Mouse (Mus musculus) activated CD4-positive, CD25-positive, alpha-beta regulatory T cell, adult 4 months (primary cell): ENCODE results near the gene Arvcf. TPM values are rescaled to one million over a fixed set of nuclear protein-coding genes. Genes with fewer than 3 reads are reported as not detected.

ENCODE experiments used
- ATAC-seq: one replicate; pipeline ENCODE4 v1.8.0; 2017
- polyA plus RNA-seq, 2 experiments: library from polyadenylated mRNA; unstranded; fragments of 100-300 nt; shearing (Covaris generic); gene quantifications; one replicate each; pipeline ENCODE4 v1.2.1; 2017

Gene Arvcf
- polyA plus RNA-seq, 2 experiments from 2014 or later = 0.51 to 0.93 TPM

DNA sequence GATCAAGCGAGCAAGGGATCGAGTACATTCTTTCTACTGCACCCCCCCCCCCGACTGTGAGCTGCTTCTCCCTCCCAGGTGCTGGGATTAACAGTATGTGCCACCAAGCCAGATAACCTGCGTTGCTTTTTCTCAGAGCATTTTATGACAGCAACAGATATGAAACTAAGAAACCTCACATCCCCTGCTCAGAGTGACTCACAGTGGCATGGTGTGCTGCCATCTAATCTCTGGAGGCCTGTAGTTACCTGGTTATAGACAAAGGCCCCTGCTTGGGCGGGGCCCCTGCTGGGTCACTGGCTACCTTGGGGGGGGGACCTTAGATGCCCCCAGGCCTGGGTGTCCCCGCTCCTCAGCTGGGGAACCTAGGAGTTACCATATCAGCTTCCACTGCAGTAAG, 10.0 kb downstream of the Arvcf start:
- ATAC-seq = no peak

DNA sequence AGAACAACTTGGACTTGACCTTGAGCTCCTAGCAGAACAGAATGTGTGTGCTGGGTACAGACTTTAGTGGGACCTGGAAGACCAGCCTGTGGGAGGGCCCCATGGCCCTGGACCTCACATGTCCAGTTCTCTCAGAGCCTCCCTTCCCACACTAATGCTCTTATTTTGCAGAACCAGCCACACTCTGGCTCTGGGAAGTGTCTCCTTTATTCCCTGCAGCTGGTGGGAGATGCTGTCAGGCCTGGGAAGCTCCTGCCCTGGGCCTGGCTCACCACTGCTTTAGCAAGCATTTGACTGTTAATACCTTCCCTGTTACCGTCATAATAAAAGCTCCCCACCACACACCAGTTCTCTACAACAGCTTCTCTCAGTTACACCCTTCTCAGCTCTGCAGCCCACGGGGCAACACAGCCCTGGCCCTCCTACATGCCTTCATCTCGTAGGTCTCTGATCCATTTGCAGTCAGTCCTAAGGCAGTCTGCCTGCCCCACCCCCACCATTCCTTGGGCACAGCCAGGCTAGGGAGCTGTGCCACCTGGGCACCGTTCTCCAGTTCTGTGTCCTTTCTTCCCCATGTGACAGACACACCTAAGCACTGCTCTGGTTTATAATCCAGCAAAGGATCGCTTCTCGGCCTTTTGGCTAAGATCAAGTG, 12.3 kb downstream of the Arvcf start:
- ATAC-seq = no peak

DNA sequence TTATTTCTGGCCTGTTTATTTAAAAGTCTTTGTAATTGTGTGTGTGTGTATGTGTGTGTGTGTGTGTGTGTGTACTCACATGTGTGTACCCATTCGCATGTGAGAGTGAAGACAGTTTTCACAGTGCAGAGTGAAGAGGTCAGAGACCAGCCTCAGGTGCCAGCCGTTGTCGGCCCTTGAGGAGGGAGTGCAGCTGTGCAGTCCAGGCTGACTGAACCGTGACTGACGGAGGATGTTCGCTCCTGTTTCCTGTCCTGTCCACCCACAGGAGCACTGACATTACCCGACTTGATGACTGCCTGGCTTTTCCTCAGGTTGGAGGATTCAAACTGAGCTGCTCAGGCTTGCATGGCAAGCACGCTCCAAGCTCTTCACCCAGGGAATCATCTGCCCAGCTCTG, 15.0 kb downstream of the Arvcf start:
- ATAC-seq = no peak

DNA sequence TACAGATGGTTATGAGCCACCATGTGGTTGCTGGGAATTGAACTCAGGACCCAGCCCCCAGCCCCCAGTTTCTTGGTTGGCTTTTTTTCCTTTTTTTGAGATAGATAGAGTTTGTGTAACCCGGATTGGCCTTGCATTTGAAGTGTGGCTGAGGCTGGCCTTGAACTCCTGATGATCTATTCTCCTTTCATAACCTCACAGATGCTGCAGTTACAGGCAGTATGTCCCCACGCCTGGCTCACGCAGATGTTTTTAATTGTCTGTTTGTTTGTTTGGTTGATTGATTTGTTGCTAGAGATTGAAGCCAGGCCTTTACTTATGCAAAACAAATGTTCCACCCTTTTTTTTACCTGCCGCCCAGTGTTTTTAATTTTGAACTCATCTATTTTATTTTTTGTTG, 18.9 kb downstream of the Arvcf start:
- ATAC-seq = no peak

DNA sequence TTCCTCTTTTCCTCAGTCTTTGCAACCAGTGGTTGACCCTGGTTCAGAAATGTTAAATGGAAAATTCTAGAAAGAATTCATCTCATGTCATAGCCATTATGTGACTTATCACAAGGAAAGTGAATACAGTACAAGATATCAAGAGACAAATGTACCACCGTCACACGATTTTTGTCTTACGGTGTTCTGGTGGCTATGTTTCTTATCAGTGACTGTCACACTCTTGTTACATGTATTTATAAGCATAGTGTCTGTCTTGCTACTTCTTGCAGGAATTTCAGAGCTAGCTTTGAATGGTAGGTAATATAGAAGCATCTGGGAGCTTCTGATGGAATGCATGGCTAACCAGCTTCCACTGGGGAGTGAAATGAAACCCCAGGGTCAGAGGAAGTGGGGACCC, 22.2 kb downstream of the Arvcf start:
- no peak for ATAC-seq

DNA sequence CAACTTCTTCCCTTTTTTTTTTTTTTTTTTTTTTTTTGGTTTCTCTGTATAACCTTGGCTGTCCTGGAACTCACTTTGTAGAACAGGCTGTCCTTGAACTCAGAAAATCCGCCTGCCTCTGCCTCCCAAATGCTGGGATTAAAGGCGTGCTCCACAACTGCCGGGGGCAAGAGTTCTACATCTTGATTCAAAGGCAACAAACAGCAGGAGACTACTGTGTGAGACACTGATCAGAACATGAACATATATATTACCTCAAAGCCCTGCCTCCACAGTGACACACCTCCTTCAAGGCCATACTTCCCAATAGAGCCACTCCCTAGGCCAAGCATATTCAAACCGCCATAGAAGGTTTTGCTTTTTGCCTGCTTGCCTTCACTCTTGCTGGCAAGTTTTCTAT, 25.6 kb downstream of the Arvcf start:
- ATAC-seq = no peak

DNA sequence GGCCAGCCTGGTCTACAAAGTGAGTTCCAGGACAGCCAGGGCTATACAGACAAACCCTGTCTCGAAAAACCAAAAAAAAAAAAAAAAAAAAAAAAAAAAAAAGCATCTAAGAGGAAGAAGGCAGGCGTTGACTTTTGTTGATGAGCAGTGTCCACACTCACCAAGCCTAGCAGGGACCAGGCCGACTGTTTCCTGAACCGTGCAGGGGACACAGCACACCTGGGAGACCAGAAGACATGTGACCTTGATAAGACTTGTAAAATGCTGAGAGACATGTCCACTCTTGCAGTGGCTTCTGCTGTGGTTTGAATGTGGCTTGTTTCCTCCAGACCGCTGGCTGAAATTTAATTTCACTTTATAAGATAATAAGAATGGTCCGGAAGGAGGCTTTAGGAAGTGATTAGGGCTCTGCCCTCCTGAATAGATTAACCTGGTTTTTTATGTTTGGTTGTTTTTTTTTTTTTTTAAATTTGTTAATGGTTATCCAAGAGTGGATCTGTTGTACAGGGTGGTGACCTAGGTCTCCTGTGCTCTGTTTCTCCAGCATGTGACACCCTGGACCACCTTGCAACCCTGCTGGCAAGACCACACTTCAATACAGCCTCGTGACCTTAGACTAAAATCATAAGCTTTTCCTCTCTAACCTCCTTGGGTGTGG, 28.4 kb downstream of the Arvcf start:
- no peak for ATAC-seq

DNA sequence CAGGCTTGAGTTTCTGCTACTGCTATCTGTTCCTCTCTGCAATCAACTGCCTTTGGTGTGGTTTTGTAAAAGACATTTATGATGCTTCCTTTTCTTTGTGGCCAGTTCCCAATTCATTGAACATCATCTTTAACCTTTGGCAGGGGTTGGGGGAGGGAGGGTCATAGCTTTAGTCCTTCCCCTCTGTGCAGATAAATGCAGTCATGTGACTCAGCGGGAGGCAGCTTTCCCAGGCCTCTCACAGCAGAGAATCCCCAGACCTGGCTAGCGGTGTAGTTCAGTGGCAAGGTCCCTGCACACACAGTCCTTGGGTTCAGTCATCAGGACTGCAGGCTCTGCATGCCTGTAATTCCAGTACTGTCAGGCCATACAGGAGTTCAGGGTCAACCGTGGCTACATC, 29.2 kb downstream of the Arvcf start:
- no peak for ATAC-seq

DNA sequence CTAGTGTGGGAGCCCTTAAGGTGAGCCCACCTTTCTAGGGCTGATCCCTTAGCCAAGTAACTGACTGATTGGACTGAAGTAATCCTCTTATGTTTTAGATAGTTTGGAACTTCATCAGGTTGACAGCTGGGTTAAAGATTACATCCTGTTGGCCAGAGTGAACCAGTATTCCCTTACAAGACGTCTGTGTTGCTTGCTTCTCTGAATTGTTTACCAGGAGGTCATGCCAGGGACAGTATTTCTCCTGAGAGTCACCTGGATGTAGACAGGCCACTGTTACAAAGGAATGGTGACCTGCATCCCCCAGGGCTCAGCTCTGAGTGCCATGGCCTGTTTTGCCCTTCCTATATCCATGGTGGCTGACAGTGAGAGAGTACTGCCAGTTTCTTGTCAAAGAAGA, 30.5 kb downstream of the Arvcf start:
- no peak for ATAC-seq

DNA sequence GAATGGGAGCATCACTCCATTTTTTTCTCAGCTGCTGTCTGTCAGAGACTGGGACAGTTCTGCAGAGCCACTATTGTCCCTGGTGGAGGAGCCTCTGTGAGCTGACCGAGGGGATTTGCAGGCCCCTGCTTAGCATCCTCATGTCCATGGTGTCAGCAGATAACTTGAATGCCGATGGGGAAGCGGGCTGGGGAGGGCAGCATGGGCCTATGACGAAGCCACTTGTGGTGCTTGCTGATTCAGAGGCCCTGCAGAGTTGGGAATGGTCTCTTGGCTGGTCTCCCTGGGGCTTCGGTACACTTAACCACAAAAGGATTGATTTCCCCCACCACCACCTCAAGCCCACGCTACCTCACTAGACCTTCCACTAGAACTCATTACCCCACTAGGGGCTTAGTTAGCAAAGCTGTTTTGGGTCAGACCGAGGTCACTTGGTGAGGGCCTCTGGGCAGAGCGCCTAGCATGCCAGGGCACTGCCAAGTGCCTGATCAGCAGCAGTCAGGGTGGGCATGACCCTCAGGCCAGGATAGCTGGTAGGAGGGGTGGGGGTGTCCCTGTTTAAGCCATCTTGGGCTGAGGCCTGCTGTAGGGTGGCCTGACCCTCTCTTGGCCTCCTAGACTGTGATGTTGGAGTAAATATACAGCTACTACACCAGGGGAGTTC, 31.5 kb downstream of the Arvcf start:
- no peak for ATAC-seq

DNA sequence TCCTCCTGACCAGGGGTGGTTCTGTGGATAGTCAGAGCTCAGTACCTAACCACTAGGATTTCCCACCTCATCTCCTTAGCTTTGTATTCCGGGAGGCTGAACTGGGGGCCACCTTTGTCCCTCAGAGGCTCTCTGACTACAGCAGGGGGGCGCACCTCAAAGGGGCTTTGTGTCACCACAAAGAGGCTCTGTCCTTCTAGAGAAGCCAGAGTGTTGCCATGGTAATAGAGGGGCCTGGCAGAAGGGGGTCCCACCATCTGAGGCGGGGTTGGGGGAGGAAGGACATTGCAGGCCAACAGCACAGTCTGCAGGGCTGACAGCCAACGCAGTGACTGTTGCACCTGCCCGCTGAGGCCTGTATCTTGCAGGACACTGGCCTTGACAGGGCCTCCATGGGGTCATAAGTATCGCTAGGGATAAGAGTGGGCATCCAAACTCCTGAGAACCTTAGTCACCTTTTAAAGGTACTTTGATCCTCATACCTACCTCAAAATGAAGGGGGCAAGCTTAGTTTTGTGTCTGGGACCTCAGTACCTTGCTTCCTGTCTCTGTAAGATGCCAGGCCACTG, 32.6 kb downstream of the Arvcf start:
- ATAC-seq = no peak

DNA sequence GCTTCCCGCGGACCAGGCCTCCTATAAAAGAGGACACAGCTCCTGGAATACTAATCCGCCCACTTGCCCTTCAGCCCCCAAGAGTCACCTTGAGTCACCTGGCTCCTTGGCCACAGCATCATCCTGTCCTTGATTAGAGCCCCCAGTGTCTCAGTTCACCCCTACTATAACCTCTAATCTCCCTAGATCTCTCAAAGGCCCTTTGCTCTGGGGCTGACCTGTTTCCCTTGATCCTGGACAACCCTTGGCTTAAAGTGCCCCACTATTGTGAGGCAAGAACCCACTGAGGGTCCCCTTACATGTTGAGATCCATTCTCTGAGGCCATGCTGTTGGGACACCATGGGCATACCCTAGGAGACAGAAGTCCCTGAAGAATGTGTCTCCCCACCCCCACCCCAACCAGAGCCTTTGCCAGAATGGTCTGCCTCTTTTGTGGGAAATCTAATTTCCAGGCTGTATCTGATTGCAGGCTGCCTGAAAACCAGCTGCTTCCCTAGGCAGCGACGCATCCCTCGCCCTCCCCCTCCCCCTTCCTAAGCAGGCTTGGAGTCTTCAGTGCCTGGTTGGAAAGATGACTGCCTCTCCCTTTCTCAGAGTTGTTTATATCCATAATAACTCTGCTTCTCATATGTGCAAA, 33.8 kb downstream of the Arvcf start:
- no peak for ATAC-seq

DNA sequence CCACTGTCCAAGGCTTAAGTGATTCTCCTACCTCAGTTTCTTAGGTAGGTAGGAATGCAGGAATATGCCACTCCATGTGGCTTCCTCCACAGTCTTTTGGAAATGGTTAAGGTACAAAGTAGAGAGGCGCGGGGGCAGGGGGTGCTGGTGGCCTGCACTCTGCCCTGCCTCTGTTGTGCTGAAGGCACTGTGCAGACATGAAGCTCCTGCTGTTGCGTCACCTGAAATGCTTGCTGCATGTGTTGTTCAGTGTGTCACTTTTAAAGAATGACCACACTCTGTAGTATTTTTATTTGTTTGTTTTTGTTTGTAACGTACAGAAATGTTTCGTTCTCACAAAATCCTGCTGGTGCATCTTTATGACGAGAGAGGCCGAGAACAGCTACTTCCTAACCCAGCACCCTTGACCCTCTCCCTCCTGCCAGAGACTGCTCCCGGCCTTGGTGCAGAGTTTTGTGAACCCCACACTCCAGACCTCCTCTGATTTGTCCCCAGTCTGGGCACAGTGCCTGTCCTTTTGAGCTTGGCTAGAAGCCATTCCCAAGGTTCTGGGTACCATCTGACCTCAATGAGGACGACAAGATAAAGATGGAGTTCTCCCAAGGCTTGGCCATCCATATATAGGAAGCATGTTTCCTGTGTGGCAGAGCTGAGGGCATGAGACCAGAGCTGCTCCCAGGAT, 35.2 kb downstream of the Arvcf start:
- ATAC-seq = no peak

DNA sequence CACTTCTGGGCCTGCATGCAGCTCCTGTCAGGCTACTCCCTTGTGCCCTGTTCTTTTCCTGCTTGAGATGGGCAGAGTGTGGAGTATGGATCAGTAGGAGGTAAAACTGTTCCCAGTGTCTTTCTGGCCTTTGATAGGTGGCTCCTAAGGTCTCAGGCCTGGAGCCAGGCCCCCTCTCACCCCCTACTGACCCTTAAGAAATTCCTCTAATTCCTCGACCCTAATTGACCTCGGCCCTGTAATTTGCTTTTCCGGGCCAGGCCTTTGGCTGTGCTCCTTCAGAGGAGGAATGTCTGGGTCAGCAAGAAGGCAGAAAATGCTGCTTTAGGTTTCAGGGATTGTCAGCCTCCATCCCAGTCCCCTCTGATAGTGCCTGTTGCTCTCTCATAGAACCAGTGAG, 35.8 kb downstream of the Arvcf start:
- no peak for ATAC-seq

DNA sequence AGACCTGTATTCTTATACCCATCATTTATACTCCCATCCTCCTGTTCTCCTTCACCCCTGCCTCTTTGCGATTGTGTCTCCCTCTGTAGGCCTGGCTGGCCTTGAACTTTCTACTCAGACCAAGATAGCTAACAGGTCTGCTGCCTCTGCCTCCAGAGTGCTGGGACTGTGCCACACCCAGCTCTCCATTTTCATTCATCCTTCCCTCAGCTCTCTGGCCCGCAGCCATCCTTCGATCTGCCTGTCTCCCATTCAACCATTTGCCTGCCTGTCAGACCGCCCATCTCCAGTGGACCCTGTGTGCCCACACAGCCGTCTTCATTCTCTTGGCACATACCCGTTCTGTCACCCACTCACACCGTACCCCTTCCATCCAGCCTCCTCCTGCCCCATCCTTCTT, 36.2 kb downstream of the Arvcf start:
- ATAC-seq = no peak

DNA sequence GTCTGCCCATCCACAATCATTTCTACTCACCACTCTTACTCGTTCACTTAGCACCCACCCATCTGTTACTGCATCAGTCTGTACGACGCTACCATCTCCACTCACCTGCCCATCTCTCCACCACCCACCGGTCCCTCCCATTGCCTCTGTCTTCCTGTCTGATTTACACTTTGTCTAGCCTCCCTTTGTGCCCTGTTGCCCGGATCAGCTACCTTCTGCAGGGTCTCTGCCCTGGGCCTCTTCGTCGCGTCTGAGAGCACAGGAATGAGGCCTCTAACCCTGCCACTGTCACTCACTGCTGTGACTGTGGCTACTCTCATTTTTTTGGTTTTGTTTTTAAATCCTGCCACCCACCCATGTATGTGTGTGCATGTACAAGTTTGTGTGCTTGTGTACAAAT, 36.7 kb downstream of the Arvcf start:
- ATAC-seq = no peak

DNA sequence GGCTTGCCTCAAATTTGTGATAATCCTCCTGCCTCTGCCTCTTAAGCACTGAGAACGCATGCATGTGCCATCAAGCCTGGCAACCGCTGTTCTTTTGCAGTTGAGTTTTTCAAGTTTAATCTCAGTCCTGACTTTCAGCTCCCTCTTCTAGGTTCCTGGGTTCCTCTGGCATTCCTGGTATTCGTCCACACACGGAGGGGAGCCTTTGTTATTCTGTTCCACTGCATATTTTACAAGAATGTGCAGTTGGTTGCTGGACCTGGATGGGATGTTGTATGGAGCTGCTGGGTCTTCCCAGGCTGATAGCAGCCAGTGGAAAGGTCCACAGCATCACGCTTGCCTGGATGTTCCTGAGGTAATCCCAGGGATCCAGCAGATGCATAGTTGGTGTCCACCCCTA, 37.4 kb downstream of the Arvcf start:
- no peak for ATAC-seq

DNA sequence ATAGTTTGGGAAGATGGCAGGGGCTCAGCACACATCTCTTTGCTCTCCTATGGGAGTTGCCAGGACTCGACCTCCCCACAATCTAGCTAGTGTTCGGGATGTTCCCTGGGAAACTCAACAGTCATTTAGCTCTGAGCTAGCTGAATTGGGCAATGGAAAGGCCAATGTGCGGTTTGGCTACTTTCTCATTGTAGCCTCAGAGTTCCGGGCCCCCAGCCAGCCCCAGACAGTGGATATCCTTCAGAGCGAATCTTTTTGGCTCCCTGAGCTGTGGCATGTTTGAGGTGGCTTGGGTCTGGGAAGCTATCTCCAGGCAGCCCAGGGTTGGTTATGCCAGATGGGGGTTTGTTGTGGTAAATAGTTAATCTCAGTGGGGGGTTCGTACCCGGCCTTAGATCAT, 38.5 kb downstream of the Arvcf start:
- ATAC-seq = no peak

DNA sequence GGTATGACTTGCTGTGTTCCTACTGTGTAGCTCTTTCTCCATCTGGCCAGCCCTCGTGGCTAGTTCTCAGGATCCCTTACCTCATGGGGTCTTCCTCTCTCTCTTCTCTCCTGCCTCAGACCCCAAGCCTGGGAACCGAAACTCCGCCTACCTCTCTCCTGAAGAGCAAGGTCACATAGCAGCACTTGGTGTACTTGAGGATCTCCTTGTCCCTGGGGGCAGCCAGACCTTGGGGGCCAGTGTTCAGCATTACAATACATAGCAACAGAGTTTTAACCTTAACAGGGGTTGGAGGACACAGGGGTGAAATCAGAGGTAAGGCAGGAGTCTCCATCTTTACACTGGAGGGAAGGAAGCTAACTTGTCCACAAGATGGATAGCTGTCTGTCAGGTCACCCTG, 39.0 kb downstream of the Arvcf start:
- ATAC-seq = no peak

DNA sequence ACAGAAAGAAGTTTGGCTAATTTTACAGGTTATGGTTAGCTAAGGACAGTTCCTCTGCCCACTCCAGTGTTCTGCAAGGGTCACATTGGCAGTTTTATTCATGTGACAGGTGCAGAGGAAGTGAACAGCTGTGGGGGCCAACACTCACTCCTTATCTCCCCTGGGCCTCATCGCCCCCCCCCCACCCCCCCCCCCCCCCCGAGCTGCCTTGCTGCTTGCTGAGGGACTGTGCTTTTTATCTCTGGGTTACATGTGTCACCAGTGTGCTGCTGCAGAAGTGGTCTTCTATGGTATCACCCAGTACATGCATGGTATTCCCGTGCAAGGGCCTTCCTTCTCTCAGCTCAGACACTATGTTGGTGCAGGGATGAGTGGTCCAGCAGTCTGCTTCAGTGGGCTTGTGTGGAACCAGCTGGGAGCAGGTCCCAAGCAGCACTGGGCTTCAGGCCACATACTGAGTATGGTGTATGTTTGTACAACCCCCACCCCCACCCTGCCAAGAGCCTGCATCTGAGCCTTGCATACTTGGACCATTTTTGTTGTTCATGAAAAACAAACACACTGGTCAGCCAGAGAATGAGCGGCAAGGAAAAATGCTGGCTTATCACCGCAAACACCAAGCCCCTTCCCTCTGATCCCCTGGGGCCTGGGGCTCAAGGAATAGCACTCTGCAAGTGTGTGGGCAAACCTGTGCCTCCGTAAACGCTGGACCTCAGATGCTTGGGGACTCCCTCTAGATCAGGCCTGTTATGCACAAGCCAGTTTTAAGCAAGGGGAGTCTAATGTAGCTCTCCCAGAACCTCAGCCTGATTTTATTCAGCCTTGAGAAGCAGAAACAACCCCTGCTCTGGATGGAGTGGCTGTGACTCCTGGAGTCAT, 40.0 kb downstream of the Arvcf start:
- ATAC-seq = no peak

DNA sequence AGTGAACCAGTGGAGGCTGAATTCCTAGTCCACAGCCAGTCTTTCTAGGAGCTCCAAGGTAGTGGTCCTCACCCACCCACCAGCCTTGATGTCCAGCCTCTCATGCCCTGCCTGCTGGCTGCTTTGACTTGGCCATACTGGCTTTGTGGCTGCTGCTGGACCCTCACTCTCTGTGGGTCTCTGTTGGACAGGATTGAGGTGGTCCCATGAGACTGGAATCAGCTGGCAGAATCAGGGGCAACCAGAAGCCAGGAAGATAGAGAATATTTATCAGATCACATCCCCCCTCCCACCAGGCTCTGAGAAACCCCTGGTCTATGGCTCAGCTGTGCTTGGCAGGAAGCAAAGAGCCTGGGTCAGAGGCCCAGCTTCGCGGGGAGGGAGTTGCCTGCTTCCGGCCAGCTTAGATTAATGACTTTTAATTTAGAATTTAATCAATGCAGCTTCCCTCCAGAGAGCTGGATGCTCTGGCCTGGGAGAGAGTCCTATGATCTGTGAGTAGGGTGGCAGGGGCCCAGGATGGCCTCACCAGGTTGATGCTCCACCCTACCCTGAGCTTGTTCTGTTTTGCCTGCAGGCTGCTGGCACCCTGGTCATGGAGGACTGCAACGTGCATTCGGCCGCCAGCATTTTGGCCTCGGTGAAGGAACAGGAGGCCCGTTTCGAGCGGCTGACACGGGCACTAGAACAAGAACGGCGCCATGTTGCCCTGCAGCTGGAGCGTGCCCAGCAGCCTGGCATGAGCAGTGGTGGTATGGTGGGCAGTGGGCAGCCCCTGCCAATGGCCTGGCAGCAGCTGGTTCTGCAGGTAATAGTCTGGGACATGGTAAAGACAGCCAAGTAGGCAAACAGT, 40.8 kb downstream of the Arvcf start:
- ATAC-seq = no peak
